Mouse (Mus musculus): ENCODE measurements around the gene Traf3ip2. TPM values are rescaled to one million over a fixed set of nuclear protein-coding genes. Genes with fewer than 3 reads are reported as not detected.

The Traf3ip2 gene
- polyA plus RNA-seq, 1 experiment, result 2.9 TPM

DNA sequence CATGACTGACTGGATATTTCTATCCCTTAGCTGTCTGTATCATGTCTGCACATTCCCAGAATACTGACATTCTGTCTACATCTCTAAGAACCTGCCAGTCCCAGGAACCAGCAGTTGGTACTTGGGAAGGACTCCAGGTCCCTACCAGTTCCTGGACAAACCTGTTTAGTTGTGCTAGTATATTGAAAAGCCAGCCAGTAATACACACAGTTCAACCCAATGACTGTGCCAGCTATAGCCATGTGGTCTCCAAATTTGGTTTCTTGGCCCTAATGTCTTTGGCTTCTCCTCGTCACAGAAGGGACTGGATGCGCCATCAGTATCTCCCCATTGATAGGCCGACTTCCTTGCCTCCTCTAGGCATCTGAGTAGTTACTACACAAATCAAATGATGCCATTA is 35.5 kb downstream of the Traf3ip2 start:
- Histone ChIP-seq H3K36me3 (ENCODE audit: control insufficient read depth, insufficient read depth) (no peaks in the 10 kb centered on the region), H3K27me3 (ENCODE audit: control insufficient read depth, insufficient read depth, insufficient read length) (no peaks in the 10 kb centered on the region), H3K79me3 (ENCODE audit: low read depth) (no peaks in the 10 kb centered on the region), H3K4me3 (ENCODE audit: insufficient read depth, poor library complexity, severe bottlenecking) (no peak overlapping the region), H3ac (ENCODE audit: control insufficient read depth, insufficient read length, low read depth) (no peak overlapping the region), H3K79me2 (ENCODE audit: control insufficient read depth, insufficient read depth) (no peaks in the 10 kb centered on the region)
- TF ChIP-seq CTCF (IDR thresholded peaks at IDR 0.05; ENCODE audit: control insufficient read depth, insufficient read depth, insufficient read length), result no peak
- TF ChIP-seq MYOG (IDR thresholded peaks at IDR 0.05; ENCODE audit: control insufficient read depth, extremely low read depth, insufficient read length), result no peak

GRCm38 (mm10) chr10:39649550-39649949 is 36.8 kb downstream of the Traf3ip2 start:
- TF ChIP-seq MYOG (IDR thresholded peaks at IDR 0.05; ENCODE audit: control insufficient read depth, extremely low read depth, insufficient read length) (no peak), CEBPB (IDR thresholded peaks at IDR 0.05; ENCODE audit: low read depth) (no peak), FOSL1 (IDR thresholded peaks at IDR 0.05; ENCODE audit: insufficient read depth, low read length, poor library complexity, severe bottlenecking) (no peak)
- H3K36me3 ChIP-seq (ENCODE audit: control insufficient read depth, insufficient read depth), result no peaks in the 10 kb centered on the region
- H3K27me3 ChIP-seq (ENCODE audit: control insufficient read depth, insufficient read depth, insufficient read length), result no peaks in the 10 kb centered on the region
- H3K4me3 ChIP-seq (ENCODE audit: insufficient read depth, poor library complexity, severe bottlenecking), result no peak overlapping the region
- no peaks in the 10 kb centered on the region for H3K79me3 ChIP-seq (ENCODE audit: low read depth)
- no peaks in the 10 kb centered on the region for H3K79me2 ChIP-seq (ENCODE audit: control insufficient read depth, insufficient read depth)
- no peak overlapping the region for H3ac ChIP-seq (ENCODE audit: control insufficient read depth, insufficient read length, low read depth)

DNA sequence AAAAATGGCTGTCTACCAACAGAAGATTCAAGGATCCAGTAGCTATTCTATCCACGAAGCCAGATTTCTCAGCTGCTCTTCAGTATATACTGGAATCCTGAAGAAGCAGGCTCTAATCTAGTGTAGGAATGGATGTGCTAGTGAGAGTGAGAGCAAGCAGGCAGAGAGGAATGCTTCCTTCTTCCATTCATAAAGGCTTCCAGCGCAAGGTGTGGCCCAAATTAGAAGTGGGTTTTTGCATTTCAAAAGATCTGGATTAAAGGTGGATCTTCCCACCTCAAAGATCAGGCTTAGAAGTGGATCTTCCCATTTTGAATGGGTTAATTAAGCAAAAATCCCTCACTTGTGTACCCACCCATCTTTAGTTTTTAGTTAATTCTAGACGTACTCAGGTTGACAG is 37.6 kb downstream of the Traf3ip2 start:
- H3K27me3 ChIP-seq (ENCODE audit: control insufficient read depth, insufficient read depth, insufficient read length), result no peaks in the 10 kb centered on the region
- H3ac ChIP-seq (ENCODE audit: control insufficient read depth, insufficient read length, low read depth), result no peak overlapping the region
- H3K36me3 ChIP-seq (ENCODE audit: control insufficient read depth, insufficient read depth), result no peaks in the 10 kb centered on the region
- H3K4me3 ChIP-seq (ENCODE audit: insufficient read depth, poor library complexity, severe bottlenecking), result no peak overlapping the region
- TF ChIP-seq FOSL1 (IDR thresholded peaks at IDR 0.05; ENCODE audit: insufficient read depth, low read length, poor library complexity, severe bottlenecking) (no peak), USF1 (IDR thresholded peaks at IDR 0.05; ENCODE audit: low read depth) (no peak), CTCF (IDR thresholded peaks at IDR 0.05; ENCODE audit: control insufficient read depth, insufficient read depth, insufficient read length) (no peak), CEBPB (IDR thresholded peaks at IDR 0.05; ENCODE audit: low read depth) (no peak), MYOD1 (IDR thresholded peaks at IDR 0.05; ENCODE audit: control insufficient read depth, insufficient read length, low read depth) (no peak), MYOG (IDR thresholded peaks at IDR 0.05; ENCODE audit: control insufficient read depth, extremely low read depth, insufficient read length) (no peak), MAX (IDR thresholded peaks at IDR 0.05) (no peak)
- no peaks in the 10 kb centered on the region for H3K79me2 ChIP-seq (ENCODE audit: control insufficient read depth, insufficient read depth)
- H3K79me3 ChIP-seq (ENCODE audit: low read depth), result no peaks in the 10 kb centered on the region

DNA sequence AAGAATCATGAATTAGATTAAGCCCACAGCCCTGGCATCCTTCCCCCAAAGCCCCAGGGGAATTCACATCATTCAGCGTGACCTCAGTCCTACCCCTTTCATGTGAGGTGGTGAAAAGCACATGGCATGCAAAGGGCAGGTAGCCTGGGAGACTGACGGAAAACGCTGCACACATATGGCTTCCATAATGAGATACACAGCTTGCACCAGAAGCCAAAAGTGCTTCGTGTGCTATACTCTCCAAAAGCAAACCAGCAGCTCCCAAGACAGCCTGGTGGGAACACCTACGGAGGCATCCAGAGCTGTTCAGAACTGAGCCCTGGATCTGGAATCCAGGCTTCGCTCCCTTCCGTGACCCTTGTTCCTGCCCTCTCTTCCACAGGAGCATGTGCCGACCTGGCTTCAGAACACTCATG is 41.3 kb downstream of the Traf3ip2 start:
- Histone ChIP-seq H3K27me3 (ENCODE audit: control insufficient read depth, insufficient read depth, insufficient read length) (no peaks in the 10 kb centered on the region), H3K36me3 (ENCODE audit: control insufficient read depth, insufficient read depth) (no peaks in the 10 kb centered on the region), H3K79me3 (ENCODE audit: low read depth) (no peaks in the 10 kb centered on the region), H3K79me2 (ENCODE audit: control insufficient read depth, insufficient read depth) (no peaks in the 10 kb centered on the region), H3K4me3 (ENCODE audit: insufficient read depth, poor library complexity, severe bottlenecking) (no peak overlapping the region), H3ac (ENCODE audit: control insufficient read depth, insufficient read length, low read depth) (no peak overlapping the region)
- TF ChIP-seq CTCF (IDR thresholded peaks at IDR 0.05; ENCODE audit: control insufficient read depth, insufficient read depth, insufficient read length) (no peak), MAX (IDR thresholded peaks at IDR 0.05) (no peak), MYOD1 (IDR thresholded peaks at IDR 0.05; ENCODE audit: control insufficient read depth, insufficient read length, low read depth) (no peak), FOSL1 (IDR thresholded peaks at IDR 0.05; ENCODE audit: insufficient read depth, low read length, poor library complexity, severe bottlenecking) (no peak), MYOG (IDR thresholded peaks at IDR 0.05; ENCODE audit: control insufficient read depth, extremely low read depth, insufficient read length) (no peak), CEBPB (IDR thresholded peaks at IDR 0.05; ENCODE audit: low read depth) (no peak), USF1 (IDR thresholded peaks at IDR 0.05; ENCODE audit: low read depth) (no peak)

- Histone ChIP-seq H3K36me3 (ENCODE audit: control insufficient read depth, insufficient read depth) (no peaks in the 10 kb centered on the region), H3K79me2 (ENCODE audit: control insufficient read depth, insufficient read depth) (no peaks in the 10 kb centered on the region), H3K79me3 (ENCODE audit: low read depth) (no peaks in the 10 kb centered on the region), H3K4me3 (ENCODE audit: insufficient read depth, poor library complexity, severe bottlenecking) (no peak overlapping the region), H3K27me3 (ENCODE audit: control insufficient read depth, insufficient read depth, insufficient read length) (no peaks in the 10 kb centered on the region), H3ac (ENCODE audit: control insufficient read depth, insufficient read length, low read depth) (no peak overlapping the region)
- TF ChIP-seq CTCF (IDR thresholded peaks at IDR 0.05; ENCODE audit: control insufficient read depth, insufficient read depth, insufficient read length), result no peak
- no peak for TF ChIP-seq MYOG (IDR thresholded peaks at IDR 0.05; ENCODE audit: control insufficient read depth, extremely low read depth, insufficient read length)
- no peak for TF ChIP-seq MYOD1 (IDR thresholded peaks at IDR 0.05; ENCODE audit: control insufficient read depth, insufficient read length, low read depth)
- TF ChIP-seq CEBPB (IDR thresholded peaks at IDR 0.05; ENCODE audit: low read depth), result no peak
- no peak for TF ChIP-seq USF1 (IDR thresholded peaks at IDR 0.05; ENCODE audit: low read depth)
- TF ChIP-seq MAX (IDR thresholded peaks at IDR 0.05), result no peak
- no peak for TF ChIP-seq FOSL1 (IDR thresholded peaks at IDR 0.05; ENCODE audit: insufficient read depth, low read length, poor library complexity, severe bottlenecking)
Observed at GRCm38 (mm10) chr10:39658901-39659410, 46.2 kb downstream of the Traf3ip2 start.

- TF ChIP-seq MYOD1 (IDR thresholded peaks at IDR 0.05; ENCODE audit: control insufficient read depth, insufficient read length, low read depth) (peak; percentile 86), CEBPB (IDR thresholded peaks at IDR 0.05; ENCODE audit: low read depth) (peak; percentile 3), USF1 (IDR thresholded peaks at IDR 0.05; ENCODE audit: low read depth) (no peak), MAX (IDR thresholded peaks at IDR 0.05) (no peak), CTCF (IDR thresholded peaks at IDR 0.05; ENCODE audit: control insufficient read depth, insufficient read depth, insufficient read length) (no peak), MYOG (IDR thresholded peaks at IDR 0.05; ENCODE audit: control insufficient read depth, extremely low read depth, insufficient read length) (no peak), FOSL1 (IDR thresholded peaks at IDR 0.05; ENCODE audit: insufficient read depth, low read length, poor library complexity, severe bottlenecking) (no peak)
Observed at GRCm38 (mm10) chr10:39659411-39660268, 46.9 kb downstream of the Traf3ip2 start.

More at GRCm38 (mm10) chr10:39659411-39660268, 46.9 kb downstream of the Traf3ip2 start:
- Histone ChIP-seq H3K27me3 (ENCODE audit: control insufficient read depth, insufficient read depth, insufficient read length) (no peaks in the 10 kb centered on the region), H3K36me3 (ENCODE audit: control insufficient read depth, insufficient read depth) (no peaks in the 10 kb centered on the region), H3K79me3 (ENCODE audit: low read depth) (no peaks in the 10 kb centered on the region), H3K4me3 (ENCODE audit: insufficient read depth, poor library complexity, severe bottlenecking) (no peak overlapping the region), H3ac (ENCODE audit: control insufficient read depth, insufficient read length, low read depth) (no peak overlapping the region), H3K79me2 (ENCODE audit: control insufficient read depth, insufficient read depth) (no peaks in the 10 kb centered on the region)
